Mouse (Mus musculus) lung, adult 10 weeks (tissue): ENCODE data around the gene Ube2ql1. TPM values are rescaled to one million over a fixed set of nuclear protein-coding genes. Genes with fewer than 3 reads are reported as not detected.

Source experiments
- polyA plus RNA-seq: library from polyadenylated mRNA; stranded (reverse); fragments of 350-450 nt; fragmentation: Illumina TruSeq; extraction: RNeasy Lipid Tissue Mini Kit (QIAGEN cat#74804); gene quantifications from one replicate; pipeline ENCODE4 v1.2.3, GENCODE M21; 2014; ENCODE audit warnings: low read depth, low replicate concordance; ENCODE audit not compliant: insufficient read depth

The Ube2ql1 gene
- polyA plus RNA-seq, result 0.24 TPM

DNA sequence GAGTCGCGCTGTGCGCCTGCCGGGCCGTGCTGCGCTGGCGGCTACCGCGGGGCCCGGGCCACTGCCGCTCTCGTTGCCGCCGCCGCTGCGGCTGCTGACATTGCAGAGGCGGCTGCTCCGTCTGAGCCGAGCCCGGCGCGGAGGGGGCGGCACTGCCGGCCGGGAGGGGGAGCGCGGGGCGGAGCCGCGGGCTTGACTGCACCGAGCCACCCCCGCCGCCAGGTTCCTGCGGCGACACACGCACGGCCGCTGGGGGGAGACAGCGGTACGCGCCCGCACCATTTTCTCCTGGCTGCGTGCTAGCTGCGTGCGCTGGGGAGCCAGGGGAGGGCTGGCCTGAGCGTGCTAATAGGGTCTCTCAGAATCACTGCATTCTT is at the start of gene Ube2ql1:
Gene Ube2ql1 (minus strand): TSS at position 131 of the 377 bp plus-strand sequence.

Other genes with a start within 250 kb of the Ube2ql1 start
- gene Nsun2, start 206.1 kb downstream of the Ube2ql1 start, polyA plus RNA-seq, result 31.9 TPM
- gene Tent4a, start 205.3 kb downstream of the Ube2ql1 start, polyA plus RNA-seq, result 5.7 TPM
- gene Srd5a1, start 128.4 kb downstream of the Ube2ql1 start, polyA plus RNA-seq, result 1.2 TPM
- gene Med10, start 62.5 kb upstream of the Ube2ql1 start, polyA plus RNA-seq, result 49.4 TPM